In the genomic region with DNA sequence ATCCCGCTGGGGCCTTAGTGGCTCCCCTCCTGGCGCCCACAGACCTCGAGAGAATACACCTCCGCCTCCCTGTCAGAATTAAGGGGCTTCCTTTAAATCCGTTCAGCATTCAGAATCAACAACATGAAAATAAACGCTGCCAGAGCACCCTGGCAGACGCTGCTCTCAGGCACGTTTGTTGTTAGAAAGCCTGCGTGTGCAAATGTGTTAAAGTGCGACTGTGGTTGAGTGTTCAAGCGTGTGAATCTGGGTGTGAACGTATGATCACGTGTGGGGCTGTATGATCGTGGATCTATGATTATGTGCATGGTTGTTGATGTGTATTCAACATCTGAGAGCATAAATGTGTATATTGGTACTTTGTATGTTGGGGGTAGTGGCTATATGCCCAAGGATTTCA, we compare ENCODE assay signal across 15 mouse cellular contexts. TPM values are rescaled to one million over a fixed set of nuclear protein-coding genes. Genes with fewer than 3 reads are reported as not detected.
DNase-seq lines count a peak whose midpoint lies in the region; ATAC-seq lines count a peak whose summit lies in the region.
"Had no signal": no experiment of that assay in that cellular context is flagged by ENCODE, and none has a peak within 500 bp of the region (broad histone marks: within the 10 kb centered on the region; RNA-seq: fewer than 3 reads in every experiment).

No protein-coding gene starts in this region.

- H3K4me2 ChIP-seq in forebrain, embryonic 12.5 days = peak overlapping the region; percentile 45
- peak overlapping the region; percentile 46 for H3K4me2 ChIP-seq in hindbrain, embryonic 16.5 days (ENCODE audit: low read length)
- peak overlapping the region; percentile 55 for H3K4me2 ChIP-seq in neural tube, embryonic 12.5 days (replicated peaks)
- H3K4me2 ChIP-seq: heart, embryonic 15.5 days had no signal

- peak; percentile 11 for DNase-seq in left cerebral cortex, postnatal 4 days
- DNase-seq in left cerebral cortex, adult 11 months (ENCODE audit: low spot score) = no peak
- no peak for DNase-seq in spleen, postnatal 14 days (ENCODE audit: low spot score in 2 of 2)
- DNase-seq in lung, postnatal 4 days = no peak
- DNase-seq in B cell, adult 2 months = no peak
- DNase-seq: gastrocnemius, postnatal 10 days had no signal

- 4% methylated on average over 14 of the region's 14 CpGs for WGBS in forebrain, embryonic 12.5 days
- 6% methylated on average over 14 of the region's 14 CpGs for WGBS in hindbrain, embryonic 16.5 days
- 4% methylated on average over 14 of the region's 14 CpGs for WGBS in neural tube, embryonic 12.5 days

- peaks cover 46% of the 10 kb centered on the region for H3K4me1 ChIP-seq in forebrain, embryonic 12.5 days
- H3K4me1 ChIP-seq in hindbrain, embryonic 16.5 days (ENCODE audit: control insufficient read depth, insufficient read depth, low read depth, low read length) = peaks cover 16% of the 10 kb centered on the region
- H3K4me1 ChIP-seq in neural tube, embryonic 12.5 days = peaks cover 22% of the 10 kb centered on the region

- intact Hi-C loops in left cerebral cortex, postnatal 4 days (cut with DNase I) = no loop called here

- no peaks in the 10 kb centered on the region for H3K36me3 ChIP-seq in forebrain, embryonic 12.5 days (replicated peaks)
- H3K36me3 ChIP-seq in hindbrain, embryonic 16.5 days (ENCODE audit: control insufficient read depth, insufficient read depth, low read length) = no peaks in the 10 kb centered on the region
- no peaks in the 10 kb centered on the region for H3K36me3 ChIP-seq in neural tube, embryonic 12.5 days
- H3K36me3 ChIP-seq: heart, embryonic 15.5 days had no signal

- peak overlapping the region; percentile 19; the same call in 1 of the 2 replicates for H3K4me3 ChIP-seq in forebrain, embryonic 12.5 days (replicated peaks)
- peak overlapping the region; percentile 25 for H3K4me3 ChIP-seq in hindbrain, embryonic 16.5 days (ENCODE audit: low read length)
- 0 out of 2 replicates have a peak overlapping the region, but pooled peaks have one; percentile 9 for H3K4me3 ChIP-seq in neural tube, embryonic 12.5 days
- H3K4me3 ChIP-seq: heart, embryonic 15.5 days had no signal

- no peaks in the 10 kb centered on the region for H3K9me3 ChIP-seq in forebrain, embryonic 12.5 days
- no peaks in the 10 kb centered on the region for H3K9me3 ChIP-seq in hindbrain, embryonic 16.5 days (ENCODE audit: control insufficient read depth, low read length)
- no peaks in the 10 kb centered on the region for H3K9me3 ChIP-seq in neural tube, embryonic 12.5 days
- H3K9me3 ChIP-seq: heart, embryonic 15.5 days had no signal

- no peak overlapping the region for H3K9ac ChIP-seq in forebrain, embryonic 12.5 days
- H3K9ac ChIP-seq in hindbrain, embryonic 16.5 days (ENCODE audit: low read depth, low read length) = 0 out of 2 replicates have a peak overlapping the region, but pooled peaks have one; percentile 35
- H3K9ac ChIP-seq in neural tube, embryonic 12.5 days = no peak overlapping the region
- H3K9ac ChIP-seq: heart, embryonic 15.5 days; liver, embryonic 14.5 days had no signal

- H3K27ac ChIP-seq in forebrain, embryonic 12.5 days = peak overlapping the region; percentile 86
- H3K27ac ChIP-seq in hindbrain, embryonic 16.5 days (ENCODE audit: low read depth, low read length) = no peak overlapping the region
- no peak overlapping the region for H3K27ac ChIP-seq in neural tube, embryonic 12.5 days
- H3K27ac ChIP-seq: heart, embryonic 15.5 days; liver, embryonic 14.5 days; macrophage; stomach, postnatal 0 days had no signal

- no peak for ATAC-seq in forebrain, embryonic 12.5 days (ENCODE audit: low FRiP score)
- ATAC-seq in hindbrain, embryonic 16.5 days = no peak
- no peak for ATAC-seq in neural tube, embryonic 12.5 days (ENCODE audit: low FRiP score, low read depth)
- ATAC-seq: CD4-positive, CD25-positive, alpha-beta regulatory T cell, adult 4 months had no signal

- peaks cover 82% of the 10 kb centered on the region for H3K27me3 ChIP-seq in forebrain, embryonic 12.5 days
- peaks cover 8% of the 10 kb centered on the region for H3K27me3 ChIP-seq in hindbrain, embryonic 16.5 days (replicated peaks; ENCODE audit: control insufficient read depth, insufficient read depth, low read length)
- peaks cover 53% of the 10 kb centered on the region for H3K27me3 ChIP-seq in neural tube, embryonic 12.5 days (replicated peaks)

RNA-seq across cellular contexts. Expression of a gene that starts 3.5 kb away (rescaled TPM):
- 1 to 10 TPM; 1.4 to 1.9 TPM for total RNA-seq in left cerebral cortex, postnatal 4 days (2021)
- polyA plus RNA-seq in forebrain, embryonic 12.5 days (2016; fragmentation: Nextera tagmentation; extraction: Ambion mirVana) = 1.5 and 2.4 TPM in 2 replicates
- polyA plus RNA-seq in hindbrain, embryonic 16.5 days (2015; fragmentation: Nextera tagmentation; extraction: Ambion mirVana) = 2.1 and 2.6 TPM in 2 replicates
- 1.8 and 2.1 TPM in 2 replicates for polyA plus RNA-seq in neural tube, embryonic 12.5 days (2016; fragmentation: Nextera tagmentation; extraction: Ambion mirVana)

RNA-seq across cellular contexts. Expression of a gene that starts 3.6 kb away (rescaled TPM):
- 10 to 100 TPM; 25.9 to 27.8 TPM for total RNA-seq in left cerebral cortex, postnatal 4 days (2021)
- polyA plus RNA-seq in forebrain, embryonic 12.5 days (2016; fragmentation: Nextera tagmentation; extraction: Ambion mirVana) = 44.3 and 46.8 TPM in 2 replicates
- polyA plus RNA-seq in hindbrain, embryonic 16.5 days (2015; fragmentation: Nextera tagmentation; extraction: Ambion mirVana) = 42.8 and 49.2 TPM in 2 replicates
- 46.3 and 60.2 TPM in 2 replicates for polyA plus RNA-seq in neural tube, embryonic 12.5 days (2016; fragmentation: Nextera tagmentation; extraction: Ambion mirVana)
- total RNA-seq: gastrocnemius, postnatal 10 days; neutrophil, adult 5-6 weeks had no signal
- polyA plus RNA-seq: CD4-positive, CD25-positive, alpha-beta regulatory T cell, adult 4 months; heart, embryonic 15.5 days; macrophage had no signal
